Mouse (Mus musculus) testis, adult 2 months (tissue): Measurements from ENCODE around the gene Akap2.

ENCODE experiments used
- CTCF ChIP-seq: fragments of 200-500 bp; IDR thresholded peaks from 2 replicates; pipeline ENCODE4 v1.5.1; 2012; ENCODE audit warnings: low read depth, mild to moderate bottlenecking, inconsistent platforms, low read length, moderate library complexity; ENCODE audit not compliant: control insufficient read depth, insufficient read depth, insufficient replicate concordance
- POLR2A ChIP-seq: fragments of 200-500 bp; IDR thresholded peaks from 2 replicates; pipeline ENCODE4 v1.6.1; 2012; ENCODE audit warnings: low read depth, mild to moderate bottlenecking, inconsistent platforms, low read length, moderate library complexity; ENCODE audit not compliant: control insufficient read depth

- TF ChIP-seq CTCF (no peak), POLR2A (no peak)
These were observed 119.6 kb downstream of the Akap2 start for GRCm38 (mm10) chr4:57837089-57837488.
